Mouse (Mus musculus): ENCODE measurements around the gene Olfr60.
A peak's percentile ranks its signal among the peaks of the same experiment; 100 is the strongest.

Gene Olfr60

GRCm38 (mm10) chr7:140361571-140361970 lies at the start of gene Olfr60:
Gene Olfr60, minus strand, starts transcription at chr7:140361671.
- DNase-seq: no peak

GRCm38 (mm10) chr7:140402818-140403217 lies 41.3 kb upstream of the Olfr60 start, which contains the start of gene Olfr531:
Gene Olfr531, minus strand, starts transcription at chr7:140402918.
- DNase-seq: no peak

DNA sequence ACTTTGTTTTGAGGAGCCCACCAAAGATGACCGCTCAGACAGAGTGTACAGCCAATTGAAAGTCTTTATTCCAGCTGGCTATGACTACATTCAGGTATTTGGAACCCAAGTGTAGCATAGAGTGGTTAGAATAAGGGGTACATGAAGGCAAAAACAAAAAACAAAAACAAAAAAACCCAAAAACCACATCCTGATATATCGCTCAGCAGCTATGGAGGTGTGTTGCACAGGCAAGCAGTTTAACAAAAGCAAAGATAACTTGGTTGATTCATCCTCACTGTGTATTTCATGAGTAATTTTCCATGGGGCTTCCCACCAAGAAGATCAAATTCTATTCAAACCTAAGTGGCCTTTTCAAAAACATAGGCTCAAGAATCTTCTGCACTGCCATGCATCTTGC lies 15.4 kb upstream of the Olfr60 start:
- no peak for DNase-seq

DNA sequence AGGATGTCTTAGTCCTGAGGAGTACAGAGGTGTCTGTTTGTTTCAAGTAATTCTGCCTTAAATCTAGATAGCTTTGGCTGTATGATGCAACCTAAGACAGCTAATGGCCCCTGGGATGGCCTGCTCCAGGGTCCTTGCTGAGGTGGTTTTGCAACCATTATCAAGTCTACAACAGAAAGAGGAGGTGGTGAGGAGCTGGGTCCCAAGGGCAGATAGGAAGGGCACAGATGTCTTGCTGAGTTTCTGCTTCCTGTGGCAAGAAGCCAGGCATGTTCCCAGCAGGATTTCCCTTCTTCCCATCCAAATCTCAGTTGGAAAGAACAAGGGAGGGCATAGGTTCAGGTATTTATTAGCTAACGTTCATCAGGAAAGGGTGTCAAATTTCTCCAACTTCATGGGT lies 14.8 kb upstream of the Olfr60 start, which contains the start of gene Olfr530:
Olfr530 (minus strand) TSS at position 101 of the 400 bp plus-strand sequence.
- no peak for DNase-seq

GRCm38 (mm10) chr7:140374300-140374699 lies 12.8 kb upstream of the Olfr60 start:
- peak; percentile 36 for DNase-seq

DNA sequence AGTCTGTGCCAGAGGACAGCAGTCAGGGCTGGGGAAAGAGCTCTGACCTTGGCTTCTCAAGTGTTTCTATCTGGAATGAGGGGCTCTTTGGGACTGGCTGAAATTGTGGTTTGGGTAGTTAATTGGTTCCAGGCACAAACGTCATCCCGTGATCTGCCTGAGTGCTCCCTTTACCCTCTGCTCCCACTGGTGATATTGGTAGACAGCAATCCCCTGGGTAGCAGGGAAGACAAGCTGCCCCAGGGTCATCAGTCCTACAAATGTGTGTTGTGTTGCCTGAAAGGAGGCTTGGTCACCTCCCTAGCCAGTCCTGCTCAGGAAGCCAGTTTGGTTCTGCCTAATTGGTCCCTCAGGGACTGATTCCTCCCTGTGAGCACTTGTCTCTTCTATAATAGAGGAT lies 27.8 kb downstream of the Olfr60 start, which contains the start of gene Olfr527:
Olfr527 (plus strand) TSS at position 301 of the 400 bp plus-strand sequence.
- DNase-seq: no peak

DNA sequence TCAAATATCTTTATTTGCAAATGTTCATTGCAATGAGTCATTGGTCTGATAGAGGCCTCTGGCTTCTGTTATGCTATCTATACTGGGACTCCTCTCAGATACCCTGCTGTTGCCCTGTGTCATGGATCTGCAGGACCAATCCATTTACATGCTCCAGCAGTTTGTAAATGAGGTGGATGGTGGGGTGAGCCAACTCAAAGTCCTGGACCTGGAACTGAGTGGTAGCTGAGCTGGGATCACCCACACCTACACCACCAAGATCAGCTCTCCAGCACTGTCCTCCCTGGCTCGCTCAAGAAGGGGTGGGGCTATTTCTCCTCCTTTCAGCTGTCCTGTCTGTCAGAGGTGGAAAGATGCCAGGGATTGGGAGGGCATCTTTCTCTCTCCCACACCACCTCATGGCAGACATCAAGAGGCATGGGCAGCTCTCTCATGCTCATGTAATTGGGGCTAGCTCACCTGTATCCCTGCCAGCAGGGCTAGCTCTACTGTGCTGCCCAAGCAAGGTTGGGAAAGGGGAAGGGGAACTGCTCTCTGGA lies 31.6 kb downstream of the Olfr60 start:
- no peak for DNase-seq

- DNase-seq: peak; percentile 22
Measured at GRCm38 (mm10) chr7:140321135-140321534, 40.3 kb downstream of the Olfr60 start.

GRCm38 (mm10) chr7:140320558-140320957 lies 40.9 kb downstream of the Olfr60 start, which contains the start of gene Olfr525:
Gene Olfr525, plus strand, starts transcription at chr7:140320858.
- DNase-seq: peak; percentile 19

- DNase-seq: no peak
Measured at GRCm38 (mm10) chr7:140319861-140320385, 41.5 kb downstream of the Olfr60 start.

GRCm38 (mm10) chr7:140299416-140299815 lies 62.1 kb downstream of the Olfr60 start:
- DNase-seq: no peak

- DNase-seq: no peak
Measured at GRCm38 (mm10) chr7:140296876-140297275, 64.6 kb downstream of the Olfr60 start.

DNA sequence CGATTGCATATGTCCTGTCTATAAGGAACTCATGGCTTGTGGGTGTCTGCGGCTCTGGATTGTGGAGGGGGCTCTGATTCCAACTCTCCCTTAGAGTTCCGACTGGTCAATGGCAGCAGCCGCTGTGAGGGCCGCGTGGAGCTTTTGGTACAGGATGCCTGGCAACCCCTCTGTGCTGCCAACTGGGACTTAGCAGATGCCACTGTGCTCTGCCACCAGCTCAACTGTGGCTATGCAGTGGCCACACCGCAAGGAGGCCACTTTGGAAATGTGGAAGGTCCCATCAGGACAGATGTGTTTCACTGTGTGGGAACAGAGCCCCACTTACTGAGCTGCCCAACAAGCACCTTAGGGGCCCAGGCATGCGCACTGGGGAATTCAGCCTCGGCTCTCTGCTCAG lies 65.7 kb downstream of the Olfr60 start:
- no peak for DNase-seq
